Mouse (Mus musculus): ENCODE measurements at regions not wholly inside any gene's neighbourhood (a gene's known extent, or its start where the extent isn't known, plus 50 kb on each side); places are given as distances from the start of the nearest gene placed in this dataset.

GRCm38 (mm10) chr14:103990418-103990817, 146.2 kb upstream of the Ednrb start:
- TF ChIP-seq CTCF (IDR thresholded peaks at IDR 0.05; ENCODE audit: low read depth): no peak
- TF ChIP-seq EP300 (IDR thresholded peaks at IDR 0.05; ENCODE audit: low read depth): no peak
